ENCODE assay signal across 14 mouse cellular contexts in genomic region chr13:38852868-38853267, GRCm38 (mm10).
A peak's percentile ranks its signal among the peaks of the same experiment; 100 is the strongest.
DNase-seq lines count a peak whose midpoint lies in the region.
"Had no signal": no experiment of that assay in that cellular context is flagged by ENCODE, and none has a peak within 500 bp of the region (broad histone marks: within the 10 kb centered on the region; RNA-seq: fewer than 3 reads in every experiment).

No protein-coding gene starts in this region.

- DNase-seq in left cerebral cortex, adult 18-20 months (ENCODE audit: low spot score in 2 of 2), result peak; percentile 19 to 24
- no peak for DNase-seq in left cerebral cortex, postnatal 4 days
- peak; percentile 7 to 21 for DNase-seq in right cerebral cortex, adult 2 months (ENCODE audit: low spot score in 2 of 2)
- DNase-seq in right cerebral cortex, postnatal 4 days, result no peak
- peak; percentile 6 for DNase-seq in R1 (ENCODE audit: low read depth, low spot score)
- DNase-seq in adrenal gland, postnatal 25 days, result no peak
- DNase-seq in kidney, adult 11 months, result no peak
- DNase-seq: adrenal gland, postnatal 10 days; cerebellum, adult 18-20 months; cerebellum, adult 9-11 months; cerebellum, postnatal 36 days; gastrocnemius, adult 2 months; gastrocnemius, postnatal 25 days; heart, postnatal 36 days had no signal

- intact Hi-C loops in left cerebral cortex, postnatal 4 days (cut with DNase I), result no loop called here

Comparison
In these comparisons a context has a peak if more than half of its experiments do, and no peak if none do; other contexts are left out.
1. DNase-seq: peak in left cerebral cortex, adult 18-20 months (2 of 2), right cerebral cortex, adult 2 months (2 of 2) and R1 (single experiment); none in left cerebral cortex, postnatal 4 days (single experiment), right cerebral cortex, postnatal 4 days (single experiment), adrenal gland, postnatal 25 days (single experiment) and kidney, adult 11 months (single experiment).